Mouse (Mus musculus) kidney, postnatal 14 days (tissue): ENCODE results near the gene Nfib.

Source experiments
- DNase-seq: peaks from one replicate; pipeline ENCODE4 v3.0.0; 2022; ENCODE audit warnings: mixed read lengths

Gene Nfib

GRCm38 (mm10) chr4:82455617-82456322 lies 249.8 kb downstream of the Nfib start:
- DNase-seq: no peak

- DNase-seq: no peak
Observed at GRCm38 (mm10) chr4:82454989-82455388, 250.6 kb downstream of the Nfib start.

DNA sequence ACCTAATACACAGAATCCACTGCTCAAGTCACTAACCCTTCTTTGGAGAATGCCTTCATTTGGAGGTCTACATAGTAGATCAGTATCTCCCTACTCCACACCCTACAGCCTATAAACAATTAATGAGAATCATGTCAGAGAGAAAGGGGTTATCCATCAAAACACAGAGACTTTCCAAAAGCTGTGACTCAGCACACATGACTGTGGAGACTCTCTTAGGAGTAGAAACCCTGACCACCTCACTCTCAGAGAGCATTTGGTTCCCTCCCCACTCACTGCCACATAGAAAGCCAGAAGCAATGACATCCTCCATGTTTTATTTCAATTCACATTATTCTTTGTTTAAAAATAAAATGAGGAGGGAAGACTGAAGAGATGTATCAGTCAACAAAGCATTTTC lies 252.2 kb downstream of the Nfib start:
- DNase-seq: no peak

- no peak for DNase-seq
Observed at GRCm38 (mm10) chr4:82452905-82453304, 252.6 kb downstream of the Nfib start.

GRCm38 (mm10) chr4:82447061-82447671 lies 258.4 kb downstream of the Nfib start:
- peak; percentile 93 for DNase-seq

GRCm38 (mm10) chr4:82444078-82444477 lies 261.5 kb downstream of the Nfib start:
- no peak for DNase-seq

GRCm38 (mm10) chr4:82443441-82443840 lies 262.1 kb downstream of the Nfib start:
- no peak for DNase-seq

DNA sequence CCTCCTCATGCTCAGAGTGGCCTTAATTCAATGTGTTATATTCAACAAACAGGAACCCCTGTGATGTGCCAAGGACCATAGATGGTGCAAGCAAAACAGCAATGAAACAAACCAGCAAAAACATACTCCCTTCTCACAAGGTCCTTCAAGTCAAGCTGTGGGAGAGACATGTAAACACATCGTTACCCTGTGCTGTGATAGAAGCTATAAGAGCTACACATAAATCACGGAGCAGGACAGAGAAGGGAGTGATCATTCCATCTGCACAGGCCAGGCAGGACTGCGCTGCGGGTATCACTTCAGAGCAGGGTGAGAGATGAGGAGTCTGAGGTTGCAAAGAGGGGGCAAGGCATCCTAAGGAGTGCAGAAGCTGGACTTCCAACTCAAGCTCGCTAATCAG lies 262.5 kb downstream of the Nfib start:
- no peak for DNase-seq

- DNase-seq: no peak
Observed at GRCm38 (mm10) chr4:82440606-82441005, 264.9 kb downstream of the Nfib start.

- DNase-seq: no peak
Observed at GRCm38 (mm10) chr4:82439813-82440212, 265.7 kb downstream of the Nfib start.

- no peak for DNase-seq
Observed at GRCm38 (mm10) chr4:82438631-82439030, 266.9 kb downstream of the Nfib start.

DNA sequence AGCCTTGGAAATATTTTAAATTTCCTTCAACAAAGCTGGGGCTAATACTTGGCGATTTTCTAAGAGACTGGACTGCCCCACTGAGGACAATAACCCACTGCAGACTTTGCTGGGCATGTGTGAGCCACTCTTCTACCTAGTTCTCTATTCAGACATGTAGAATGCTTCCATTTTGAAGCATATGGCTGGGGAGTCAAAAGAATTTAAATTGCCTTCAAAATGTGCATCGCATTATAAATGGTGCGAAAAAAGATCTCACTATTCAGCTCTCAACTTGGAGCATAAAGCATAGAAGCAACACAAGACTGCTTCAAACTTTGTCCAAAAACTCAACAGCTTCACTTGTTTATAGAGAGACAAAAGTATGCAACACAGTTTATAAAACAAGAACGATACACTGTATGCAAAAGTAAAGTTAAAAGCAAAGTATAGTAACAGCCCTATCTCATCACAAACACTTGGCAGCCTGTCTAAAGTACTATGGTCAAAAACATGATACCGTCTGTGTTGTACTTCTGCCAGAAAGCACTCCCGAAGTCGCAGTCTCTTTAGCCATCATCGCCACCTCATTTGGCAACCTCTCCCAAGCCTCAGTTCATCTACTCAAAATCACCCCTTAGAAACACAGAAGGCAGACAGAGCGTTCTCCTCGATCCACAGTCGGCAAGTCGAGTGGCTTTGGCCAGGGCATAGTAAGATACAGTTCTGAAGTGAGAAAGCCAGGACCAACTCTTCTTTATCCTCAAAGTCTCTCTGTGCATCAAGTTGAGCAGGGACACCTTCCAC lies 267.8 kb downstream of the Nfib start:
- no peak for DNase-seq

DNA sequence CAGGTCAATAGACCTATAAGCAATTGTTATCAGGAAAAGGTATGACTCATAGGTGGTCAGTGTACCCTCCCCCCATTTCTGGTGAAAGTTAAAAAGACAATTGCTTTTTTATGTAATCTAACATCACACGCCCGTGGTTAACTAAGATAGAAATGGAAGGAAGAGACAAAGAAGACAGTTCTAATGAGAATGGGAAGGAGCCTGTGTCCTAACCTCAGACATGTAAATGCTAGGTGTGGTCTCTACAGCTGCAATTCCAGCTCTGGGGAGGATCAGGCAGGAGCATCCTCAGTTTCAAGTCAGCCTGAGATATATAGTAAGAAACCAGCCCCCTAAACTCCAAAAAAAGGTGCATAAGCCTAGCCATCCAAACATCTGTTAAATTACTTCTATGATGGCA lies 268.9 kb downstream of the Nfib start:
- no peak for DNase-seq

GRCm38 (mm10) chr4:82435716-82436115 lies 269.8 kb downstream of the Nfib start:
- DNase-seq: peak; percentile 77

GRCm38 (mm10) chr4:82433926-82434705 lies 271.4 kb downstream of the Nfib start:
- no peak for DNase-seq

- DNase-seq: peak; percentile 53
Observed at GRCm38 (mm10) chr4:82431831-82432230, 273.7 kb downstream of the Nfib start.

- DNase-seq: no peak
Observed at GRCm38 (mm10) chr4:82430802-82431201, 274.7 kb downstream of the Nfib start.

- no peak for DNase-seq
Observed at GRCm38 (mm10) chr4:82426224-82426623, 279.3 kb downstream of the Nfib start.

DNA sequence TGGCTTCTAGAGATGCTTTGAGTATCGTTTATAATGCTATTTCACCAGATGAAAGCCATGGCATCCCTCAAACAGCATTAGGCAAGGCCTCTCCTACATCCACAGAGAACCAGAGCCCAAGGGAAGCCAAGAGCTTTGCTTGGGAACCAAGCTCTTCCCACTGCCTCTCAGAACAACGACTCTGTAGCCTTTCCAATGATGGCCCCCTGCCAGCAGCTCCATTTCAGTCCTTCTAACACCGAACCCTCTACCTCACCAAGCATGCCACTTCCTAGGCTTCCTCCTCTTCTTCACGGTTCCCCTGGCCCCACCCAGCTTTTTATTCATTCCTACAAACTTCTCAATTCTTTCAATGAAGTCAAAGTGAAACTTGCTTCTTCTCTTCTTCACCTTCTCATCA lies 287.3 kb downstream of the Nfib start:
- DNase-seq: no peak

DNA sequence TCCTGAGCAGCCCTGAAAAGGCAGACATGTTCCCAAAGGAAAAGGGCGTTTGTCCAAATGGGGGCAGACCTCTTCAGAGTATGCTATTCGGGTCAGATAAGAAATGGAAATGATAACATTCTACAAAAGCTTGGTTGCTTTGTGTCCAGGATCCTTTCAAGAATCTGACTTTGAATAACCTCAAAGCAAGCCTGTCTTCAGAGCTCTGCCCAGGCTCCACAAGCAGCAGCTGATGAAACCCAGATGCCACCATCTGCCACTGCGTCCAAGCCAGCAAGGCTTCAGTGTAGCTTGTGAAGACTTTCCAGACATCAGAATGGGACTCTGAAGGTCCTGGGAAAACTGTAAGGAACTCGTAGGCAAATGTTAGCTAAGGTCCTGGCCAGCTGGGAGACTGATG lies 289.7 kb downstream of the Nfib start:
- DNase-seq: no peak

DNA sequence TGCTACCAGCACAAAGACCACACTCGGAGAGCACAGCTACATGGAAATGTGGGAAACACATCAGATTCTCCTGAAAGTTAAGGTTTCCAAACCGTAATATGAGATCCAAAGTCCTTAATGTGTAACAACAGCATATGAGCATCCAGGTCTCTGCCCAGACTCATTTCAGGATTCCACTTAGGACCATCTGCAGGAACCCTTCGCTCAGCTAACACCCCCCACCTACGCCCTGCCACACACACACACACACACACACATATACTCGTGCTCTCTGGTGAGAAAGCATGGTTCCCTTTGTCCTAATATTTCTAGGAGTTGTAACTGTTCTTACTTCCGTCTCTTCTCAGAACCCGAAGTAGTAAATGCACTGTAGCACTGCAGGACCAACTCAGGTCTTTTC lies 292.9 kb downstream of the Nfib start:
- no peak for DNase-seq

- DNase-seq: no peak
Observed at GRCm38 (mm10) chr4:82411965-82412364, 293.6 kb downstream of the Nfib start.
